Mouse (Mus musculus): ENCODE measurements at regions not wholly inside any gene's neighbourhood (a gene's known extent, or its start where the extent isn't known, plus 50 kb on each side); places are given as distances from the start of the nearest gene placed in this dataset.

- peak overlapping the region; percentile 62 for H3K27ac ChIP-seq (replicated peaks in 1 of 2; ENCODE audit: control insufficient read depth in 1 of 2, insufficient read depth in 1 of 2, low read depth in 2 of 2, low read length in 2 of 2)
- no peak overlapping the region for H3K4me3 ChIP-seq (ENCODE audit: control insufficient read depth in 1 of 2, insufficient read depth in 1 of 2, low read depth in 1 of 2, low read length in 2 of 2)
- no peak for ATAC-seq (ENCODE audit: insufficient number of reproducible peaks, insufficient read depth, low FRiP score, low read depth)
- H3K9ac ChIP-seq (ENCODE audit: low read length), result no peak overlapping the region
- 38% methylated on average over 3 of the region's 3 CpGs for WGBS
- H3K36me3 ChIP-seq (ENCODE audit: control insufficient read depth, insufficient read depth, low read length), result no peaks in the 10 kb centered on the region
- peaks cover 0 to 5% of the 10 kb centered on the region in 2 experiments; a peak in 2 of 4 replicates for H3K4me1 ChIP-seq (ENCODE audit: control insufficient read depth in 2 of 2, insufficient read depth in 2 of 2, low read length in 2 of 2)
- H3K4me2 ChIP-seq (ENCODE audit: low read length), result no peak overlapping the region
- no peaks in the 10 kb centered on the region for H3K9me3 ChIP-seq (ENCODE audit: control insufficient read depth, low read length)
- no peaks in the 10 kb centered on the region for H3K27me3 ChIP-seq (ENCODE audit: control insufficient read depth, insufficient read depth, low read length)
Observed at GRCm38 (mm10) chr8:76309200-76309599, 590.0 kb upstream of the Nr3c2 start.

DNA sequence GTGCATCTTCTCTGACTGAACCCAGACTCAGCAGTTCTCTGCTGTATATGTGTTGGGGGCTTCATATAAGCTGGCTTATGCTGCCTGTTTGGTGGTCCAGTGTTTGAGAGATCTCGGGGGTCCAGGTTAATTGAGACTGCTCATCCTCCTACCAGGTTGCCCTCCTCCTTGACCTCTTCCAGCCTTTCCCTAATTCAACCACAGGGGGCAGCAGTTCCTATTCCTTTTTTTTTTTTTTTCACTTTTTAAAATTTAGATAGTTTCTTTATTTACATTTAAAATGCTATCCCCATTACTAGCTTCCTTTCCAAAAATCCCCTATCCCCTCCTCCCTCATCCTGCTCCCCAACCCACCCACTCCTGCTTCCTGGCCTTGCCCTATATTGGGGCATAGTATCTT, 570.7 kb upstream of the Nr3c2 start:
- Histone ChIP-seq H3K4me2 (ENCODE audit: low read length) (no peak overlapping the region), H3K9ac (ENCODE audit: low read length) (no peak overlapping the region), H3K36me3 (ENCODE audit: control insufficient read depth, insufficient read depth, low read length) (no peaks in the 10 kb centered on the region), H3K4me3 (ENCODE audit: control insufficient read depth in 1 of 2, insufficient read depth in 1 of 2, low read depth in 1 of 2, low read length in 2 of 2) (no peak overlapping the region), H3K27me3 (ENCODE audit: control insufficient read depth, insufficient read depth, low read length) (no peaks in the 10 kb centered on the region), H3K9me3 (ENCODE audit: control insufficient read depth, low read length) (no peaks in the 10 kb centered on the region), H3K4me1 (ENCODE audit: control insufficient read depth in 2 of 2, insufficient read depth in 2 of 2, low read length in 2 of 2) (no peaks in the 10 kb centered on the region), H3K27ac (replicated peaks in 1 of 2; ENCODE audit: control insufficient read depth in 1 of 2, insufficient read depth in 1 of 2, low read depth in 2 of 2, low read length in 2 of 2) (no peak overlapping the region)
- WGBS, result 47% methylated on average over 1 of the region's 1 CpGs
- no peak for ATAC-seq (ENCODE audit: insufficient number of reproducible peaks, insufficient read depth, low FRiP score, low read depth)

GRCm38 (mm10) chr8:76343072-76343471, 556.2 kb upstream of the Nr3c2 start:
- Histone ChIP-seq H3K9ac (ENCODE audit: low read length) (no peak overlapping the region), H3K9me3 (ENCODE audit: control insufficient read depth, low read length) (no peaks in the 10 kb centered on the region), H3K27ac (replicated peaks in 1 of 2; ENCODE audit: control insufficient read depth in 1 of 2, insufficient read depth in 1 of 2, low read depth in 2 of 2, low read length in 2 of 2) (no peak overlapping the region), H3K27me3 (ENCODE audit: control insufficient read depth, insufficient read depth, low read length) (no peaks in the 10 kb centered on the region), H3K4me3 (ENCODE audit: control insufficient read depth in 1 of 2, insufficient read depth in 1 of 2, low read depth in 1 of 2, low read length in 2 of 2) (no peak overlapping the region), H3K4me2 (ENCODE audit: low read length) (no peak overlapping the region), H3K36me3 (ENCODE audit: control insufficient read depth, insufficient read depth, low read length) (no peaks in the 10 kb centered on the region), H3K4me1 (ENCODE audit: control insufficient read depth in 2 of 2, insufficient read depth in 2 of 2, low read length in 2 of 2) (no peaks in the 10 kb centered on the region)
- ATAC-seq (ENCODE audit: insufficient number of reproducible peaks, insufficient read depth, low FRiP score, low read depth), result no peak
- WGBS, result 62% methylated on average over 2 of the region's 2 CpGs

- no peaks in the 10 kb centered on the region for H3K9me3 ChIP-seq (ENCODE audit: control insufficient read depth, low read length)
- H3K9ac ChIP-seq (ENCODE audit: low read length), result no peak overlapping the region
- H3K27ac ChIP-seq (replicated peaks in 1 of 2; ENCODE audit: control insufficient read depth in 1 of 2, insufficient read depth in 1 of 2, low read depth in 2 of 2, low read length in 2 of 2), result no peak overlapping the region
- H3K36me3 ChIP-seq (ENCODE audit: control insufficient read depth, insufficient read depth, low read length), result no peaks in the 10 kb centered on the region
- ATAC-seq (ENCODE audit: insufficient number of reproducible peaks, insufficient read depth, low FRiP score, low read depth), result no peak
- 66% methylated on average over 4 of the region's 4 CpGs for WGBS
- H3K4me2 ChIP-seq (ENCODE audit: low read length), result no peak overlapping the region
- H3K27me3 ChIP-seq (ENCODE audit: control insufficient read depth, insufficient read depth, low read length), result no peaks in the 10 kb centered on the region
- H3K4me3 ChIP-seq (ENCODE audit: control insufficient read depth in 1 of 2, insufficient read depth in 1 of 2, low read depth in 1 of 2, low read length in 2 of 2), result no peak overlapping the region
- no peaks in the 10 kb centered on the region for H3K4me1 ChIP-seq (ENCODE audit: control insufficient read depth in 2 of 2, insufficient read depth in 2 of 2, low read length in 2 of 2)
Observed at GRCm38 (mm10) chr8:76346150-76346549, 553.1 kb upstream of the Nr3c2 start.

GRCm38 (mm10) chr8:76346832-76347231, 552.4 kb upstream of the Nr3c2 start:
- no peak overlapping the region for H3K27ac ChIP-seq (replicated peaks in 1 of 2; ENCODE audit: control insufficient read depth in 1 of 2, insufficient read depth in 1 of 2, low read depth in 2 of 2, low read length in 2 of 2)
- no peaks in the 10 kb centered on the region for H3K36me3 ChIP-seq (ENCODE audit: control insufficient read depth, insufficient read depth, low read length)
- H3K9me3 ChIP-seq (ENCODE audit: control insufficient read depth, low read length), result no peaks in the 10 kb centered on the region
- H3K4me1 ChIP-seq (ENCODE audit: control insufficient read depth in 2 of 2, insufficient read depth in 2 of 2, low read length in 2 of 2), result no peaks in the 10 kb centered on the region
- no peak for ATAC-seq (ENCODE audit: insufficient number of reproducible peaks, insufficient read depth, low FRiP score, low read depth)
- no peak overlapping the region for H3K4me3 ChIP-seq (ENCODE audit: control insufficient read depth in 1 of 2, insufficient read depth in 1 of 2, low read depth in 1 of 2, low read length in 2 of 2)
- no peak overlapping the region for H3K9ac ChIP-seq (ENCODE audit: low read length)
- 86% methylated on average over 1 of the region's 1 CpGs for WGBS
- no peak overlapping the region for H3K4me2 ChIP-seq (ENCODE audit: low read length)
- H3K27me3 ChIP-seq (ENCODE audit: control insufficient read depth, insufficient read depth, low read length), result no peaks in the 10 kb centered on the region

GRCm38 (mm10) chr8:76374314-76374713, 524.9 kb upstream of the Nr3c2 start:
- Histone ChIP-seq H3K4me1 (ENCODE audit: control insufficient read depth in 2 of 2, insufficient read depth in 2 of 2, low read length in 2 of 2) (no peaks in the 10 kb centered on the region), H3K36me3 (ENCODE audit: control insufficient read depth, insufficient read depth, low read length) (no peaks in the 10 kb centered on the region), H3K27me3 (ENCODE audit: control insufficient read depth, insufficient read depth, low read length) (no peaks in the 10 kb centered on the region), H3K9ac (ENCODE audit: low read length) (no peak overlapping the region), H3K4me3 (ENCODE audit: control insufficient read depth in 1 of 2, insufficient read depth in 1 of 2, low read depth in 1 of 2, low read length in 2 of 2) (no peak overlapping the region), H3K27ac (replicated peaks in 1 of 2; ENCODE audit: control insufficient read depth in 1 of 2, insufficient read depth in 1 of 2, low read depth in 2 of 2, low read length in 2 of 2) (no peak overlapping the region), H3K4me2 (ENCODE audit: low read length) (no peak overlapping the region), H3K9me3 (ENCODE audit: control insufficient read depth, low read length) (no peaks in the 10 kb centered on the region)
- no peak for ATAC-seq (ENCODE audit: insufficient number of reproducible peaks, insufficient read depth, low FRiP score, low read depth)

DNA sequence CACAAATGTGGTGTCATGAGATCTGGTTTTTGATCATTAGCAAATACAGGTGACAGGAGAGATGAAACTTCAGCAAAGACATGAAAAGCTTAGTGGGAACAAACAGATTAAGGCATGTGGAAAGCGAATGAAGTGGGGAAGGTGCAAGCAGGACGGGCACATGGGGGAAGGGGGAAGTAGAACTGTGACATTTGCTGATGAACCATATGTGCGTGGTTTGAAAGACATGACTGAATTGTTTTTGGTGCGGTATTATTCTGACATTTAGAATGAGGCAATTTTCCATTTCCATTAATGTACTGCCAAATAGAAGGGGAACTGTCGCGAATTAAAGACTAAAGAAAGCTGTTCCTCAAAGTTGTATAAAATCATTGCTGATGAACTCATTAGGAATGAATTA, 521.5 kb upstream of the Nr3c2 start:
- H3K27ac ChIP-seq (replicated peaks in 1 of 2; ENCODE audit: control insufficient read depth in 1 of 2, insufficient read depth in 1 of 2, low read depth in 2 of 2, low read length in 2 of 2), result no peak overlapping the region
- no peak for ATAC-seq (ENCODE audit: insufficient number of reproducible peaks, insufficient read depth, low FRiP score, low read depth)
- no peak overlapping the region for H3K4me2 ChIP-seq (ENCODE audit: low read length)
- no peaks in the 10 kb centered on the region for H3K4me1 ChIP-seq (ENCODE audit: control insufficient read depth in 2 of 2, insufficient read depth in 2 of 2, low read length in 2 of 2)
- no peaks in the 10 kb centered on the region for H3K36me3 ChIP-seq (ENCODE audit: control insufficient read depth, insufficient read depth, low read length)
- H3K27me3 ChIP-seq (ENCODE audit: control insufficient read depth, insufficient read depth, low read length), result no peaks in the 10 kb centered on the region
- H3K9ac ChIP-seq (ENCODE audit: low read length), result no peak overlapping the region
- H3K4me3 ChIP-seq (ENCODE audit: control insufficient read depth in 1 of 2, insufficient read depth in 1 of 2, low read depth in 1 of 2, low read length in 2 of 2), result no peak overlapping the region
- WGBS, result 89% methylated on average over 6 of the region's 6 CpGs
- no peaks in the 10 kb centered on the region for H3K9me3 ChIP-seq (ENCODE audit: control insufficient read depth, low read length)

DNA sequence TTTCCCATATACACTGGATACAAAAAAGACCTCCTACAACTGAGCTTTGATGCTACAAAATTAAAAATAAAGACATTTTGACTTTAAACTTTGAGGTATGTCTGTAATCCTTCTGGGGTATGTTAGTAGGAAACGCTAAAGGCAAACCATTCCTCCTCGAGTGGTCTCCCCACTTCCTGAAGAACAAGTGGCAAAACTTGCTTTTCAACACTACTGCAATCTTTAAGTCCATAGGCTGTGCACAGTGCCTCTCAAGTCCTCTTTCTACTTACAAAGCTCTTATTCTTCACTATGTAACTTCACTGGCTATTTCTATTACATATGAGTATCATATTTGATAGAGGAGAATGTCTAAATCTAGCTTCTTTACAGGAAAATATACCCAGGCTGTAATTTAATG, 517.6 kb upstream of the Nr3c2 start:
- H3K36me3 ChIP-seq (ENCODE audit: control insufficient read depth, insufficient read depth, low read length), result no peaks in the 10 kb centered on the region
- no peak overlapping the region for H3K9ac ChIP-seq (ENCODE audit: low read length)
- no peak for ATAC-seq (ENCODE audit: insufficient number of reproducible peaks, insufficient read depth, low FRiP score, low read depth)
- H3K27me3 ChIP-seq (ENCODE audit: control insufficient read depth, insufficient read depth, low read length), result no peaks in the 10 kb centered on the region
- H3K4me2 ChIP-seq (ENCODE audit: low read length), result no peak overlapping the region
- no peaks in the 10 kb centered on the region for H3K4me1 ChIP-seq (ENCODE audit: control insufficient read depth in 2 of 2, insufficient read depth in 2 of 2, low read length in 2 of 2)
- H3K9me3 ChIP-seq (ENCODE audit: control insufficient read depth, low read length), result no peaks in the 10 kb centered on the region
- H3K4me3 ChIP-seq (ENCODE audit: control insufficient read depth in 1 of 2, insufficient read depth in 1 of 2, low read depth in 1 of 2, low read length in 2 of 2), result no peak overlapping the region
- WGBS, result 61% methylated on average over 2 of the region's 2 CpGs
- H3K27ac ChIP-seq (replicated peaks in 1 of 2; ENCODE audit: control insufficient read depth in 1 of 2, insufficient read depth in 1 of 2, low read depth in 2 of 2, low read length in 2 of 2), result no peak overlapping the region
